Mouse (Mus musculus) G1E (cell line): ENCODE measurements around the gene Otop3.

Experiments used
- CTCF ChIP-seq: IDR thresholded peaks from 2 replicates; pipeline ENCODE4 v1.5.1; 2012; ENCODE audit warnings: low read depth, low read length, inconsistent platforms, mixed read lengths
- GATA1 ChIP-seq: IDR thresholded peaks from 2 replicates; pipeline ENCODE4 v1.6.1; 2012; ENCODE audit warnings: borderline replicate concordance, low read length, inconsistent platforms, mixed read lengths
- POLR2AphosphoS5 ChIP-seq: IDR thresholded peaks from 2 replicates; pipeline ENCODE4 v1.6.1; 2012; ENCODE audit warnings: low read depth, low read length, inconsistent platforms; ENCODE audit not compliant: insufficient replicate concordance

- TF ChIP-seq CTCF (no peak), POLR2AphosphoS5 (no peak), GATA1 (no peak)
Observed at GRCm38 (mm10) chr11:115381743-115382539, 47.4 kb downstream of the Otop3 start, which contains the start of gene Cdr2l.
